Mouse (Mus musculus) left cerebral cortex, adult 11 months (tissue): ENCODE measurements around the gene Gm12184.
"Not testable (repeated sequence)": the region's sequence is repeated elsewhere in the genome, so short reads cannot be mapped to it uniquely, and the experiment has no call there.

Experiments
- DNase-seq: peaks from one replicate; pipeline ENCODE4 v3.0.0; 2022; ENCODE audit warnings: low spot score

Gm12184 gene

DNA sequence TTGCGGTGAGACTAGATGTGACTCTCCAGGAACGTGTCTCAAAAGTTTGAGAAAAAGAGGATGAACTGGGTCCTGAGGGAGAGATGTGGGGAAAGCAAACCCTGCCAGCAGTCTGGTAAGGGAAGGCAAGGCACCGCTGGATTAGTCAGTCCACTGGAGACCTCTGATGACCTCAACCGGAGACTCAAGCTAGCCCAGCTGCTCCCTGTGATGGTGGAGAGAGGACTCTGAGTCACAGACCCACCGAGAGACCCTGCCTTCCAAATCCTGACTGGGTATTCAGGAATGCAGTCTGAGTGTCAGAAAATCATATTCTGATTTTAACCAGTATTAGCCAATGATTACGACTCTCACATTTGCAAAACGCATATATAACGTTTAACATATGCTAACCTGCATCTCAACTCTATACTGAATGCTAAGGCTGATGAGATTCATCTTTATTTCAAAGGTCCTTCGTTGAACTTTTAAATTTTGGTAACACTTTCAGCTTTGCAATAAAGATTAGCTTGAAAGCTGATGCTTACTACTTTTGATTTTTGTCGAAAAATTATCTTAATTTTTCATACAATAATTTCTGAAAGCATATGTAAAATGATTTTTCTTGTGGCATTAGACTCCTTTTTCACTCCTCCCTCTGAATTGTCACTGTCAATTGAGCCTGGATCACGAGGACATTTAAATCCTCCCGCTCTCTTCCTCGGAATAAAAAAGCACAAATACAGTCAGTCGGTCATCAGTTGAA is 3.5 kb downstream of the Gm12184 start:
- no peak for DNase-seq

DNA sequence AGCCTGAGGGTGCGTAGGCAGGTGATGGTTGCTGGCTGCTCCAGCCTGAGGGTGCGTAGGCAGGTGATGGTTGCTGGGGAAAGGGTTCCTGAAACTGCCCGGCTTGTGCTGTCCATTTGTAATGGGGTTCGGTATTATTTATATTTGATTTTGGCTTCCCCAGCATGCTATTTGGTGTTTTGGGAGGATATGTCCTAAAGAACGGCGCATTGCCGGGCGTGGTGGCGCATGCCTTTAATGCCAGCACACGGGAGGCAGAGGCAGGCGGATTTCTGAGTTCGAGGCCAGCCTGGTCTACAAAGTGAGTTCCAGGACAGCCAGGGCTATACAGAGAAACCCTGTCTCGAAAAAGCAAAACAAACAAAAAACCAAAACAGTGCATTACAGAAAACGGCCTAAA is 5.2 kb downstream of the Gm12184 start:
- not testable (repeated sequence) for DNase-seq

DNA sequence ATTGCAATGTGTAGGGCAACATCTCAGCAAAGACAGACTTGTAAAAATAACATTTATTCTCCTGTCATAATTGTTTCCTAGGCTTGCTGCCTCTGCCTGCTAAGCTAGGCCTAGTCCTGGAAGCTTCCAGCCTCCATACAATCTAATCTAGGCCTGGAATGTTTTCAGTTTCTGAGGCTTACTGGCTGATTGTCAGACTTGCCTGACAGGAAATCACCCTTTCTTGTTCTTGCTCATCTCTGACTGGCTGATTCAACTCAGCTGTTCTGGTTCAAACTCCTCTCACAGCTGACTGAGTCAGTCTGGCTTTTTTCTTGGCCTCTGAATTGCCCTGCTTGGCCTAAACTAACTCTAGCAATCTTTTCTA is 6.2 kb downstream of the Gm12184 start:
- no peak for DNase-seq

DNA sequence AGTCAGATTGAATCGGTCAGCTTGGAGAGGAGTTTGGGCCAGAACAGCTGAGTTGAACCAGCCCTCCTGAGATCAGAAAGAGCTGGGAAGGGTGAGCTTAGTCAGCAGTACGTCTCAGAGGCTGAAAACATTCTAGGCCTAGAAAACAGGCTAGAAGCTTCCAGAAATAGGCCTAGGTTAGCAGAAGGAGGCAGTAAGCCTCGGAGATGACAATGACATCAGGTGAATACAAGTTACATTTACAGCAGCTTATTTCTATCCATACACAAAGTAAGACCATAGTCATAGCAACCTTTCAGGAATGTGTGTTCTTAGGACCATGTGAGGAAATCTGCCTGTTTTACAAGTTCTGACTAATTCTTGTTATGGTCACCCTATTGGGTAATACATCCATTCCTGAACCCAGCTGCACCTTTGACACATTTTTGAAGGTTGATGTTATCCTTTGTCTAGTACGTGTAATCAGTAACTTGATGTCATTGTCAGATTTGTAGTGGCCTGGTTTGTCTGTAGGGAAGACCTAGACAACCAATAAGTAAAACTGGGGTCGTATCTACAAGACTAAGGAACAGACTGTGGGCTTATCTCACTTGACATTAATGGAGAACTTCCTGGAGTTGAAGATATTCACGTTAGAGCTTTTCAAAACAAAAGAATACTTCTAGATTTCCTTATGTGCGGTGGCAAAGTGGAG is 6.7 kb downstream of the Gm12184 start:
- no peak for DNase-seq

DNA sequence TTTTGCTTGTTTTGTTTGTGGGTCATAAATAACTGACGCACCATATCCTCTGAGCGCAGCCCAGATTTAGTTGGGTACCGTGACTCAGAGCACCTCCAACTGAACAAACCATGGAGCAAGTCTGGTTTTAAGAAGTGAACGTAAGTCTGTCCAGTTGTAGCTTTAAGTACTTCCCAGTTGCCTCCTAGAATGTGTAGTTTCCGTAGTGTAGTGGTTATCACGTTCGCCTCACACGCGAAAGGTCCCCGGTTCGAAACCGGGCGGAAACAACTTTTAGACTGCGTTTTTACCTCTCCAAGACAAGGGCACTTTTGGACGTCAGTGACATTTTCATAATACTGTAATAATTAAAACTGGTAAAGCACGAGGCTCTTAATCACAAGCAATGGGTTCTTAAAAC is 8.1 kb downstream of the Gm12184 start:
- peak; percentile 82 for DNase-seq

DNA sequence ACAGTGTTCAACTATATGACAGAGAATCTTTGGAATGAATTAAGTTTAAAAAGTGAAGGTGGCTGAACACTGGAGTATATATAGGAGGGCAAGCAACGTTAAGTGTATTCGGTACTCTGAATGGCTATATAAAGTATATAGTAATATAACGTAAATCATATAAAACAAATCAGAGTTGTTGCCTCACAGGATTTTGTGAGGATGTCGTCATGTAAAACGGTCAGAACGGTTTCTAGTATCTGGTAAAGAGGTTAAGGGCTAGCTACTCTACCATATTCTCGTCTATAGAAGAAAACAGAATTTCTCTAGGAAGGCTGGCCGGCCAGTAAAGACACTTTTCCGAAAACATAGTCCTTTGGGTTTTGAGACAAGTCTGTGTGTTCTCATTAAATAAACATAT is 8.7 kb downstream of the Gm12184 start:
- no peak for DNase-seq

DNA sequence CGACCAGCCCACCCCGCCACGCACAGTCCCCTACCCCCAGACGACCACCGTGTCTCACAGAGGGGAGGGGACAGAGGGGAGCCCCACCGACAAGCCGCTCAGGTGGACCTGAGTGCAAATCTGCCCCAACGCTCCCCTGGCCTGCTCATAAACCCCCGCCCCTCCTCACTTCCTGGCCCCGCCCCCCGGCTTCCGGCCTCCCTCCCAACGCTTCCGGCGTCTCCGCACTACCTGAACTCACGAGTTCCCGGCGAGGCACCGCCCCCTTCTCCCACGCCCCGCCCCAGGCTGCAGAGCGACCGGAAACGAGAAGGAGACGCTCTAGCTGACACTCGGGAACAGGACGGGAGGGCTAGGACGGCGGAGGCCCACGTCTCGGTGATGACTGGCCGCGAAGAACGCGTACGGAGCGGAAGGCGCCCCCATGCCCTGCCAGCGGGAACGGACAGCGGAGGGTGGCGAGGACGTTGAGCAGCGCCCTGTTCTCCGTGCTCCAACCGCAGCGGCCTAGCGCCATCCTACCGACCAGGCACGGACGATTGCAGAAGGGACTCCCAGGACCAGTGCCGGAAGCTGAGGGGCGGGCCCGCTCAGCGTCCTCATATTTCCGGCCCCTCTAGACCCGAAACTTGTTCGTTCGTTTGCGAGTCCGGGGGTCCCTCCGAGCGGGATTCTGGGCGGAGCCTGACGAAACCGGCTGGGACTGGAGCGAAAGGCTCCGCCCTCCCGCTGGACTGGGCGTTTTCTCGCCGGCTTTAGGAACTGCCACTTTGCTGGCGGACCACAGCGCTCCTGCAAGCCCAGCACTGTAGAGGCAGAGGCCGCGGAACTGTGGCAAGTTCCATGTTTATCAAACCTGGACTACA is 9.4 kb downstream of the Gm12184 start, which contains the start of gene Trim41:
Gene Trim41 (minus strand): TSS at position 554 of the 866 bp plus-strand sequence.
- peak; percentile 96 for DNase-seq

DNA sequence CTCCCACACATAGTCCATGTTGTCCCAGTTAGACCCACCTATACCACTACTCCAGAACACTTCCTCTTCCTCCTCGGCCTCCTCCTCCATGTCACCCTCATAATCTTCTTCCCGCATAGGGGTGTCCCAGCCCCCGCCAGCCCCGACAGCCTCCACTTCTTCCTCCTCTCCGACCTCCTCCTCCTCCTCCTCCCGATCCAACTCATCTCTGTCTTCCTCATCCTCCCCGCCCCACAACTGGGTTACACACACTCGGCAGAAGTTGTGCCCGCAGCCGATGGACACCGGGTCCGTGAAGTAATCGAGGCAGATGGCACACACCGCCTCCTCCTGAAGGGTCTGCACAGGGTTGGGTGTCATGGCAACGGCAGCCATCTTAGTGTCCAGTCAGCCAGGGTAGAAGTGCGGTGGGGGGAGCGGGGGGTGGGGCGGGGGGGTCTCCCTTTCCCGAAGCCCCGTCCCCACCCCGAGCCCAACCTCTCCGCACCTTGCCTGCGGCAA is 10.1 kb downstream of the Gm12184 start:
- DNase-seq: no peak

DNA sequence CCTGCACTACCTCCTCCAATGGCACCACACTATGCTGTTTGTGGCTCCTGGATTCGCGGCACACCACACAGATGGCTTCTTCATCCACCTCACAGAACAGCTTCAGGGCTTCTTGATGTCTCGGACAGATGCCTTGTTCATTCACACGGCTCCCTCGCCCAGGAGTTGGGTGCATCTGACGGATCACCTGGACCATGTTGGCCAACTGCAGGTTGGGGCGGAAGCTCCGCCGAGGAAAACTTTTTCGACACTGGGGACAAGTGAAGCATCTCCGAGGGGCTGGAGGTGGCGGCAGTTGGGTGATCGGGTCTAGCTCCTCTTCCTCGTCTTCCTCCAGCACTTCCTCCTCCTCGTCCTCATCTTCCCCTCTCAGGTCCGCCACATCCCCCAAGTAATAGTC is 10.6 kb downstream of the Gm12184 start:
- DNase-seq: no peak

DNA sequence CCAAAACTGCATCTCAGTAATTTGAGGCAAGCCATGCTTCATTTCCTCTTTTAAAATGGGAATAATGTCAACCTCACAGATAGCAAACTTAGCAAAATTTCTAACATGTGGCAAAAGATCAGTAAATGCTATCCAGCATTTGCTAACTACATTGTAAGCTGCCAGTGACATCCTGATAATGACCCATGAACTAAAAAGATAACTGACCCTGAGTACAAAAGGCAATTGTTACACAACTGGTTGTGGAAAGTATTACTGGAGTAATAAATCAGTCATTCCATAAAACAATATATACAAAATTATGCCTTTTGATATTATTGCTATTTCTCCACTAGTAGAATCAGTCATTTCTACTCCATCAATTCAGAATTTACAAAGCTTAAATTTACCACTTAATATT is 12.7 kb downstream of the Gm12184 start:
- no peak for DNase-seq

DNA sequence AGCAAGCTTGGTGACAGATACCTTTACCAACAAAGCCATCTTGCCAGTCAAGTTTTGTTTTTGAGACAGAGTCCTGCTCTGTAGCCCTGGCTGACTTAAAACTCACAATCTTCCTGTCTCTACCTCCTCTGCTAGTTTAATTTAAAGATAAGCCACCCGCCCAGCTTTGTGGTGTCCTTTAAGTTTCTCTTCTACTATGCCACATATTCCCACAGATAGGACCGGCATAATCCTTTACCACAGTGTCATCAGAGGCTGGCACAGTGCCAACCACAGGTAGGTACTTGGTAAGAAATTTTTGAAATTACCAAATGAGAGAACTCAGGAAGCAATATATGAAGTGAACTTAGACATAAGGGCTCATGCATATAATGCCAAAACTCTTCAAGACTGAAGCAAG is 16.3 kb downstream of the Gm12184 start:
- no peak for DNase-seq

DNA sequence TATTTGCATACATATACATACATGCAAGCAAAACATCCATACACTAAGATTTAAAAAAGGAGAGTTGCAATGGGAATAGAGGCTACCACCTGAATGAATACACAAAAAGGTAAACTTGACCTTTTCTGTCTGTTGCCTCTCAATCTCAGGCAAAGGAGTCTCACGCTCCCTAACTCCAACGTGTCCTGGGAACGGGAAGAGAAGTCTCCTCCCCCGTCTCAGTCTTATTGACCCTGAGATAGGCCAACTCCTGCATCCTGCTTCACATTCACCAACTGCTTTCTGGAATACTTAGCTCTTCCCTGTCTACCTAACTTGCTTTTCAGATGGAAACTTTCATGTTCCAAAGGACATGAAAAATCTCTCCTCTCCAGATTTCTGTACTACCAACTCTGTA is 17.0 kb downstream of the Gm12184 start:
- no peak for DNase-seq

DNA sequence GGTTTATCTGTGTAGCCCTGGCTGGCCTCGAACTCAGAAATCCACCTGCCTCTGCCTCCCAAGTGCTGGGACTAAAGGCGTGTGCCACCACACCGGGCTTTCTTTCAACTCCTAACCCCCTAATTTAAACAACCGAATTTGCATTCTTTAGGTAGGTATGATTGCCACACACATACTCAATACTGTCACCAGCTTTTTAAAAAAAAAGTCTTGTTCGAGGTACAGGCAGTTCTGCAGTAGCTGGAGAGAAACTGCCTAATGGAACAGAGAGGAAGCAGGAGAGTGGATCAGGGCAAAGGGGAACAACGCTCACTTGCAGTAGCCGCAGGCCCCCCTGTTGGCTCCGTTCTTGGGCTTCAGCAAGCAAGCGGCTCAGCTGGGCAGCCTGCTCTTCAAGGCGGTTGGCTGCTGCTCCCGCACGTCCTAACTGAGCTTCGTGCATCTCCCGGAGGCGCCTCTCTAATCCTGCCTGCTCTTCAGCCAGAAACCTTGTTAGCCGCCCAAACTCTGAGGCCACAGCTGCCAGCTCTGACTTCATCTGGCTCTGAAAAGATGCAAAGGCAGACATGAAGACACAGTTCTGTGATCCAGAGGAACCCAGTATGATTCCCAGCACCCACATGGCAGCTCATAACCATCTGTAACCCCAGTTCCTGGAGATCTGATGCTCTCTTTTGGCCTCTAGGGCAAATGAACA is 17.6 kb downstream of the Gm12184 start:
- no peak for DNase-seq

DNA sequence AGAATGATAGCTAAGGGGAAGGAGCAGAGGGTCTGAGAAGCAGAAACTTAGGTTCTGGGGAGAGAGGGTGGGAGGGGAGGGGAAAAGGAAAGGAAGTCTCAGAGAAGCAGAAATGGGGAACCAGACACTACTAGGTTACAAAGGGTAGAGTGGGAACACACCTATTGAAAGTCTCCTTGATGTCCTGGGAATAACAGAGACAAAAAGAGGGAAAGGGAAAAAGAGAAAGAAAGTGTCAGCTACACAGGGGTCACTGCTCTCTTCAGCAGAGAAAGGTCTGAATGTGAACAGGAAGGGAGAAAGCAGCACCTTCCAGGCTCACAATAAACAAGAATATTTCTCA is 18.2 kb downstream of the Gm12184 start:
- DNase-seq: no peak

DNA sequence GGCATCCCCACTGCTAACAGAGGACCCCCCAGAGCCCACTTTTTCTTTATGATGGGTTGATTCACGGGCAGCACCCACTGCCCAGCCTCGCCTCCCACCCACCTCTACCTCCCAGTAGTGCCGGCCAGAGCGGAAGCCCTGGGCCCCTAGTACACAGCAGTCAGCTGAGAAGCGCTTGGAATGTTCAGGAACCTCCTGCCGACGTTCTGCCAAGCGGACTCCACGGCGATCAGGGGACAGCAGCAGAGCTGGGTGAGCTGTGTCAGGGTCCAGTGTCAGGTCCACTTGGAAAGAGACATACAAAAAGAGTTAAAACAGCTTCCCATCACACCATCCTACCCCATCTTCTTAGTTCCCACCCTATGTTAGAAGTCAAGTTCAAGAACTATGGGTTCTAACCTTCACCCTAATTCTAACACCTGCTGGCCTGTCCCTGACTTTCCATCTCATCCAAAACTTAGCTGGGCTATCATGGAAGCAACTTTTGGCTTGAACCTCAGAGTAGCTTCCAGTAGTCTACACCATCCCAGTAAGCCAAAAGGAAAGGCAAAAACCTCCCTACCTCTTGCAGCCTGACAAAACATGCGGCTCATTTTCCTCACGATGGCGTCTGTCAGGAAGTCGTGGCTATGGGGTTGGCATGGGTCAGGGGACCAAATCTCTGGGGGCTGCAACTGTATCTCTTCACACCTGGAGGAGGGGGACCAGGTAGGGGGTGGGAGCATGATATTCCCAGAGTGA is 18.7 kb downstream of the Gm12184 start:
- no peak for DNase-seq

DNA sequence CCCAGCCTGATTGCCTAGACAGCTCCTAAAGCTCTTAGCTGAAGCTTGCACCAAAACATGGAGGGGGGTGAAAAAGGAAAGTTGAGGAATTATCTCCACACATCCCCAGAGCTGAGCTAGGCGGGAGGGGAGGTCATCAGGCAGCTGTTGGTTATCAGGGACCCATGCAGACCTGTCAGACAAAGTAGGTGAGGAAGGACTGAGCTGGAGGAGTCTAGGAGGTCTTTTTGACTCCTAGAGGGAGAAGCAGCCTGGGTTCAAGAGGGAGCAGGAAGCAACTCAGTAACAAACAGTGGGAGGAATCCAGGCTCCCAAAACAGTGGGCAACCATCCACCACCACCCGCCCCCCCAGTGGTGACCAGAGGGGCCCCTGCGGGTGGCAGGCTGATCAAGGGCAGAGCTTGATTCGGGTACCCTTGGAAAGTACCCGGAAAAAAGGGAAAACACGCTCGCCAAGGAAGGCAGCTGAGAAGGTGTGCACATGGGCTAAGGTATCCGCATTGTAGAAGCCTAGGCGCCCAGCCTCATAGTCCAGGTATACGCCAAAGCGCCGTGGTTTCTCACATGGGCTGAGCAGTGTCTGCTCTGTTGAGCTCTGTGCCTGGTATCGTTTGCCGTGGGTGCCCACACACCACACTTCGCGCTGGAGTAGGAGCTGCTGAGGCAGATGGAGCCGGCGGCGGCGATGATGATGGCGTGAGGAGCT is 19.4 kb downstream of the Gm12184 start:
- DNase-seq: no peak

DNA sequence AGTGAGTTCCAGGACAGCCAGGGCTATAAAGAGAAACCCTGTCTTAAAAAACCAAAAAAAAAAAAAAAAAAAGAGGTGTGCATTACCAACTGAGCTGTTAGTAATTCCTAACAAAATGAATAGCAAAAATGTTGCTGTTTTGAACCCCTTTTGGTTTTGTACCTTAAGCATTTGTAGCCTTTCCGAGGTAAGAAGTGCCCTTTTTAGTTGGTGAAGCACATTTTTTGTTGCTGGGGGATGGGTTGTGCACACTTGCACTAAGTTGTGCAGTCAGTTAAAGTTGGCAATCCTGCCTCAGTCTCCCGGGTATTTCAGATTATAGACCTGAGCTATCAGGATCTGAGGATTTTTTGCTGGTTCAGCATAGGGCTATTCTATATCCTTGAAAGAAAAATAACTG is 21.5 kb downstream of the Gm12184 start:
- no peak for DNase-seq

DNA sequence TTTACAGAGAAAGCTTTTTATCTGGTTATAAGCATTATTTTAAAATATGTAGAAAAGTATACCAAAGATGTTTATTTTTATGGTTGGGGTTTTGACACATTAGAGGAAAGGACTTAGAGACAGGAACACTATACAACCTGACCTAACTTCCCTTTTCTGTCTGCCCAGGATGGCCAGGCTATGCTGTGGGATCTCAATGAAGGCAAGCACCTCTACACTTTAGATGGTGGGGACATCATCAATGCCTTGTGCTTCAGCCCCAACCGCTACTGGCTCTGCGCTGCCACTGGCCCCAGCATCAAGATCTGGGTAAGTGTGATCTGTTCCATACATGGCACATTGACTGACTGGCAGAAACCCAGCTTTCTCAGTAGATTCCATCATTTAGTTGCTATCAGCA is 22.5 kb downstream of the Gm12184 start:
- DNase-seq: no peak

DNA sequence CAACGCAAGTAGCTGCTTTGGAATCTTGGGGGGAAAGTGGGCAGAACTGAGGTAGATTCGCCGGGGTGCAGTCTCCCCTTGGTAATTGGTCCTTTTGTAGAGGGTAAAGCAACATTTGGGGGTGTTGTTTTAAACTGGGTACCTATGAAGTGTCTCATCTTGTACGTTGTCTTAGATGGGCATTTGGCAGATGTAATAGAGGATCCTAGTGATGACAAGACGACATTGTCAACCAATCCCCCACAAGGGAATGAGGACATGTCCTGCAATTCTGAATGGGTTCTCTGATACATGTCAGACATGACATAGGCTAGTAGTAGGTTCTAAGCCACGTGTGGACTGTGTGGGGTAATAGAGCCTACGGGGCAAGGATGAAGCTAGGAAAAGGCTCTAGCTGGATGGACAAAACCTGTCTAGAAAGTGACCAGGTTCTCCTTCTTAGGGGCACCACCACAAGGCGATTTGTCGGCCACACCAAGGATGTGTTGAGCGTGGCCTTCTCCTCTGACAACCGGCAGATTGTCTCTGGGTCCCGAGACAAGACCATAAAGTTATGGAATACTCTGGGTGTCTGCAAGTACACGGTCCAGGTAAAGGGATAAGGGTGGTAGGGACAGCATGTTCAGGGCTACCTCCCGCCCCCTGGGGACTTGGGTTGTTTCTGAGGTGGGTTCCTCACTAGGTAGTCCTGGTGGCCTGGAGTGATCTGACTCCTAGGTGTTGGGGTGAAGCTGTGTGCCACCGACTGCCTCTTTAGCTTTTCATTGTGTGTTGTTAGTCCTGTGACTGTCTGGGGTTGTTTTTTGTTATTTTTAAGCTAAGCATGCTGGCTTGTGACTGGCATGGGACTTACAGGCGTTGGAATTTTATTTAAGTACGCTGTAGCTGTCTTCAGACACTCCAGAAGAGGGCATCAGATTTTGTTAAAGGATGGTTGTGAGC is 24.4 kb downstream of the Gm12184 start:
- no peak for DNase-seq
